Mouse (Mus musculus): ENCODE measurements around the gene Pak1ip1. TPM values are rescaled to one million over a fixed set of nuclear protein-coding genes. Genes with fewer than 3 reads are reported as not detected.

Gene Pak1ip1
- total RNA-seq, 2 experiments from 2014 or later = 71.9 to 139 TPM

Other genes starting within 250 kb of the Pak1ip1 start
- 7.6 and 10.8 TPM in 2 replicates for gene Gcnt2, start 141.3 kb upstream of the Pak1ip1 start, total RNA-seq (2014; fragmentation: Nextera tagmentation)
- gene Gcnt2, start 141.3 kb upstream of the Pak1ip1 start, total RNA-seq (2017) = 6.3 and 23.7 TPM in 2 replicates
- gene Tmem14c, start 15.3 kb downstream of the Pak1ip1 start, total RNA-seq (2014; fragmentation: Nextera tagmentation) = 458 and 522 TPM in 2 replicates
- 216 and 226 TPM in 2 replicates for gene Tmem14c, start 15.3 kb downstream of the Pak1ip1 start, total RNA-seq (2017)
- not detected in 2 replicates for gene Mak, start 78.7 kb downstream of the Pak1ip1 start, total RNA-seq (2014; fragmentation: Nextera tagmentation)
- not detected in 2 replicates for gene Mak, start 78.7 kb downstream of the Pak1ip1 start, total RNA-seq (2017)
- gene Gcm2, start 110.0 kb downstream of the Pak1ip1 start, total RNA-seq (2014; fragmentation: Nextera tagmentation) = not detected in 2 replicates
- not detected in 2 replicates for gene Gcm2, start 110.0 kb downstream of the Pak1ip1 start, total RNA-seq (2017)
- not detected in 2 replicates for gene Sycp2l, start 113.3 kb downstream of the Pak1ip1 start, total RNA-seq (2014; fragmentation: Nextera tagmentation)
- not detected in 2 replicates for gene Sycp2l, start 113.3 kb downstream of the Pak1ip1 start, total RNA-seq (2017)
- gene Elovl2, start 219.4 kb downstream of the Pak1ip1 start, total RNA-seq (2014; fragmentation: Nextera tagmentation) = not detected in 2 replicates
- not detected in 2 replicates for gene Elovl2, start 219.4 kb downstream of the Pak1ip1 start, total RNA-seq (2017)
- gene Smim13, start 248.8 kb downstream of the Pak1ip1 start, total RNA-seq (2014; fragmentation: Nextera tagmentation) = 24.5 and 26.4 TPM in 2 replicates
- 23.5 and 28.6 TPM in 2 replicates for gene Smim13, start 248.8 kb downstream of the Pak1ip1 start, total RNA-seq (2017)